Mouse (Mus musculus) brain, embryonic 14.5 days (tissue): ENCODE measurements at regions not wholly inside any gene's neighbourhood (a gene's known extent, or its start where the extent isn't known, plus 50 kb on each side); places are given as distances from the start of the nearest gene placed in this dataset.

Source experiments
- CTCF ChIP-seq: fragments of 200-500 bp; IDR thresholded peaks from 2 replicates; pipeline ENCODE4 v1.5.1; 2012; ENCODE audit warnings: inconsistent platforms, mild to moderate bottlenecking, moderate library complexity, borderline replicate concordance; ENCODE audit not compliant: insufficient read depth, insufficient read length; ENCODE audit errors: extremely low read depth
- POLR2A ChIP-seq: fragments of 200-500 bp; IDR thresholded peaks from 2 replicates; pipeline ENCODE4 v1.6.1; 2012; ENCODE audit warnings: mild to moderate bottlenecking, inconsistent platforms, borderline replicate concordance; ENCODE audit not compliant: poor library complexity, insufficient read depth, insufficient read length, severe bottlenecking; ENCODE audit errors: extremely low read depth

DNA sequence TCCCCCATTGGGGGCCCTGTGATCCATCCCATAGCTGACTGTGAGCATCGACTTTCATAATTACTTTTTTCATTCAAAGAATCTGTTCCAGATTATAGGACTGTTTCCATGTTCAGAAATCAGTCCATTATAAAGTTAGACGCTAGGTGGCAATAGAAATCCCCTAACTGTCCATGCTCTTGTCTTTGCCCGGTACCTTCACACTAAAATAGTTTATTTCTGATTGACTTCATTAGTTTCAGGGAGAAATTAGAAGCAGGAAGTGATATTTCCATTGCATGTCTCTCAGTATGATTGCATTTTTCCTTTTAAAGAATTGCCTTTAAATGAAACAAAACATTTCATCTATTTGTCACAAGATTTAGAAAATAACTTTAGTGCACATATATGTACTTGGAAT is 131.7 kb downstream of the Fbxo8 start:
- TF ChIP-seq CTCF: 0 out of 2 replicates have a peak, but pooled peaks have one; percentile 15
- no peak for TF ChIP-seq POLR2A
